10 mouse cellular contexts compared by ENCODE assay signal in the genomic region with DNA sequence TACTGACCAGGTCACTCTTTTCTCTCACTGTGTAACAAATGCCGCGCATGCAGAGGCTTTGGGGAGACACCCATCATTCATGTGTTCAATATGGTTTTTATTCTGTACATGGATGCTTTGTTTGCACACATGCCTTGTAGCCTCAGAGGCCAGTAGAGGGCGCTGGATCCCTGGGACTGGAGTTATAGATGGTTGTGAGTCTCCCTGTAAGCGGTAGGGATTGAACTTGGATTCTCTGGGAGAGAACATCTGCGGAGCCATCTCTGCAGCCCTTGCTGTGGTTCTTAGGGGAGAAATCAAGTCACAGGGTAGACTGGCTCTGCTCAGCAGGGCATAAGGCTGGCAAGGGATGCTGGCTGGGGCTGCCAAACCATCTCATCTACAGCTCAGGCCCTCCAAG.
A peak's percentile ranks its signal among the peaks of the same experiment; 100 is the strongest.
DNase-seq lines count a peak whose midpoint lies in the region; ATAC-seq and TF ChIP-seq lines count a peak whose summit lies in the region.
"Had no signal": no experiment of that assay in that cellular context is flagged by ENCODE, and none has a peak within 500 bp of the region (broad histone marks: within the 10 kb centered on the region; RNA-seq: fewer than 3 reads in every experiment).

No protein-coding gene starts in this region.

- 67% methylated on average over 5 of the region's 5 CpGs for WGBS in kidney, adult 2 months
- 55% methylated on average over 5 of the region's 5 CpGs for WGBS in kidney, embryonic 16.5 days
- WGBS in hindbrain, embryonic 11.5 days = 55% methylated on average over 5 of the region's 5 CpGs

- intact Hi-C loops in left cerebral cortex, postnatal 36 days (cut with DNase I) = loop anchor here (5.0 to 10.0 kb wide), 2 partner anchors 301 to 383 kb away; no protein-coding TSS in a partner anchor

- peak; percentile 58 for TF ChIP-seq CTCF in kidney, adult 2 months (conservative IDR thresholded peaks at IDR 0.05; ENCODE audit: insufficient read depth, insufficient read length, low read depth, low read length)

- no peaks in the 10 kb centered on the region for H3K4me1 ChIP-seq in kidney, adult 2 months (ENCODE audit: control insufficient read depth, insufficient read depth, low read length)
- H3K4me1 ChIP-seq in kidney, embryonic 16.5 days (ENCODE audit: insufficient read depth, low read length) = peaks cover 2% of the 10 kb centered on the region; the same call in 1 of the 2 replicates
- H3K4me1 ChIP-seq in hindbrain, embryonic 11.5 days (replicated peaks; ENCODE audit: control insufficient read depth, insufficient read depth, low read length) = no peaks in the 10 kb centered on the region

- H3K4me3 ChIP-seq in kidney, adult 2 months (ENCODE audit: insufficient read depth, low read depth, low read length) = no peak overlapping the region
- H3K4me3 ChIP-seq in kidney, embryonic 16.5 days (ENCODE audit: low read length) = no peak overlapping the region
- no peak overlapping the region for H3K4me3 ChIP-seq in hindbrain, embryonic 11.5 days (ENCODE audit: low read depth, low read length)
- H3K4me3 ChIP-seq: embryonic facial prominence, embryonic 12.5 days had no signal

- H3K9me3 ChIP-seq in kidney, embryonic 16.5 days (ENCODE audit: low read length) = no peaks in the 10 kb centered on the region
- no peaks in the 10 kb centered on the region for H3K9me3 ChIP-seq in hindbrain, embryonic 11.5 days (ENCODE audit: control insufficient read depth, low read length)
- H3K9me3 ChIP-seq: embryonic facial prominence, embryonic 12.5 days had no signal

- no peak for ATAC-seq in kidney, embryonic 16.5 days (ENCODE audit: low FRiP score, low TSS enrichment)
- ATAC-seq in hindbrain, embryonic 11.5 days (ENCODE audit: low FRiP score) = peak; percentile 31; the same call in 1 of the 2 replicates

- H3K27ac ChIP-seq in kidney, adult 2 months (ENCODE audit: insufficient read depth, low read depth, low read length) = no peak overlapping the region
- no peak overlapping the region for H3K27ac ChIP-seq in kidney, embryonic 16.5 days (ENCODE audit: low read length)
- no peak overlapping the region for H3K27ac ChIP-seq in hindbrain, embryonic 11.5 days (ENCODE audit: low read depth, low read length)
- H3K27ac ChIP-seq: embryonic facial prominence, embryonic 12.5 days; macrophage had no signal

- TF ChIP-seq POLR2A in kidney, adult 2 months (IDR thresholded peaks at IDR 0.05; ENCODE audit: low read depth, low read length) = no peak

- no peaks in the 10 kb centered on the region for H3K36me3 ChIP-seq in kidney, adult 2 months (ENCODE audit: control insufficient read depth, insufficient read depth, low read length)
- no peaks in the 10 kb centered on the region for H3K36me3 ChIP-seq in kidney, embryonic 16.5 days (ENCODE audit: insufficient read depth, low read length)
- no peaks in the 10 kb centered on the region for H3K36me3 ChIP-seq in hindbrain, embryonic 11.5 days (ENCODE audit: control insufficient read depth, insufficient read depth, low read length)
- H3K36me3 ChIP-seq: embryonic facial prominence, embryonic 12.5 days had no signal

- H3K4me2 ChIP-seq in kidney, embryonic 16.5 days (replicated peaks; ENCODE audit: low read depth, low read length) = no peak overlapping the region
- H3K4me2 ChIP-seq in hindbrain, embryonic 11.5 days (replicated peaks; ENCODE audit: low read depth, low read length) = no peak overlapping the region
- H3K4me2 ChIP-seq: embryonic facial prominence, embryonic 12.5 days had no signal

- no peak overlapping the region for H3K9ac ChIP-seq in kidney, embryonic 16.5 days (replicated peaks; ENCODE audit: low read length)
- H3K9ac ChIP-seq in hindbrain, embryonic 11.5 days (ENCODE audit: low read depth, low read length) = no peak overlapping the region
- H3K9ac ChIP-seq: embryonic facial prominence, embryonic 12.5 days had no signal

- H3K27me3 ChIP-seq in kidney, adult 2 months (replicated peaks; ENCODE audit: control insufficient read depth, insufficient read depth, low read length) = no peaks in the 10 kb centered on the region
- H3K27me3 ChIP-seq in kidney, embryonic 16.5 days (ENCODE audit: insufficient read depth, low read length) = no peaks in the 10 kb centered on the region
- no peaks in the 10 kb centered on the region for H3K27me3 ChIP-seq in hindbrain, embryonic 11.5 days (ENCODE audit: control insufficient read depth, insufficient read depth, low read length)
- H3K27me3 ChIP-seq: embryonic facial prominence, embryonic 12.5 days had no signal

- DNase-seq in kidney, adult 2 months = peak; percentile 50
- DNase-seq in adrenal gland, adult 2 months = peak; percentile 32
- DNase-seq in embryo, embryonic 9.5 days (ENCODE audit: extremely low spot score) = peak; percentile 67
- peak; percentile 79 for DNase-seq in hindbrain, embryonic 11.5 days (ENCODE audit: low spot score)
- peak; percentile 61 for DNase-seq in left cerebral cortex, postnatal 36 days (ENCODE audit: low spot score in 2 of 2)
- peak; percentile 30 for DNase-seq in naive thymus-derived CD4-positive, alpha-beta T cell, adult 2 months (ENCODE audit: low read depth)
- peak; percentile 50 for DNase-seq in thymus, postnatal 14 days
